ENCODE assay signal across 8 mouse cellular contexts in the genomic region with DNA sequence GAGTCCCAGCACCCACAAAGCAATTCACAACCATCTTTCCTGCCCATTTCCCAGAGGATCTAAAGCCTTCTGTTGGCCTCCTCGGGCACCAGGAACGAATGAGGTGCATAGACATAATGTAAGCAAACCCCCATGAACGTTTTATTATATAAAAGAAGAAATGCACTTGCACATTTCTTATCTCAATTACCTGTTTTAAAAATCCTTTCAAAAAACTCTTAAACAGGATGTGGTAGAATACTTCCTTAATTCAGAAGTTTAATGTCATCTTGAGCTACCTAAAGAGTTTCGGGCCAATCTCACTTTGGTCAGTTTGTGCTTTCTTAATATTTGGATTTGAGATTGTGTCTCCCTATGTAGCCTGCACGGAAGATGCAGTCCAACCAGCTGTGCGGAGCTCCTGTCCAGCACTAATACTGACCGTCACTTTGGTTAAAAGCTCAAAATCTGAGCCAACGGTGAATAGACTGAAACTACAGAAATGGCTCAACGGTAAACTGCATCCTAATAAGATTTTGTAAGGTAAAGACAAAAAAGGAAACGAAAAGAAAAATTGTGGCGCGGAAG. TPM values are rescaled to one million over a fixed set of nuclear protein-coding genes. Genes with fewer than 3 reads are reported as not detected.
DNase-seq lines count a peak whose midpoint lies in the region; ATAC-seq and TF ChIP-seq lines count a peak whose summit lies in the region.

No protein-coding gene starts in this region.

- H3K4me2 ChIP-seq in kidney, embryonic 15.5 days: peak overlapping the region; percentile 68
- H3K4me2 ChIP-seq in myocyte (ENCODE audit: low read depth): peak overlapping the region; percentile 79

- no peak for TF ChIP-seq POLR2A in bone marrow, adult 2 months (IDR thresholded peaks at IDR 0.05; ENCODE audit: borderline replicate concordance, control insufficient read depth, low read depth, low read length)
- TF ChIP-seq POLR2A in myocyte (IDR thresholded peaks at IDR 0.05; ENCODE audit: insufficient read length, low read depth): no peak

- H3K79me2 ChIP-seq in myocyte (ENCODE audit: control insufficient read depth, insufficient read depth): peaks cover 59% of the 10 kb centered on the region

- H3K4me3 ChIP-seq in kidney, embryonic 15.5 days (replicated peaks): peak overlapping the region; percentile 98
- H3K4me3 ChIP-seq in bone marrow, adult 2 months (replicated peaks; ENCODE audit: control insufficient read depth, low read depth, low read length): peak overlapping the region; percentile 81
- peak overlapping the region; percentile 78 for H3K4me3 ChIP-seq in myocyte

- no peaks in the 10 kb centered on the region for H3K27me3 ChIP-seq in kidney, embryonic 15.5 days
- no peaks in the 10 kb centered on the region for H3K27me3 ChIP-seq in myocyte (ENCODE audit: control insufficient read depth, insufficient read depth, insufficient read length)

- no peak for DNase-seq in kidney, postnatal 4 days
- DNase-seq in induced T-regulatory cell, adult 2 months (ENCODE audit: low read depth): peak; percentile 61
- DNase-seq in natural killer cell, adult 2 months (ENCODE audit: low spot score in 2 of 2): no peak
- DNase-seq in embryo, embryonic 9.5 days (ENCODE audit: extremely low spot score): no peak

- WGBS in kidney, embryonic 15.5 days: 14% methylated on average over 12 of the region's 12 CpGs
- WGBS in bone marrow, adult 2 months: under 1% methylated on average over 12 of the region's 12 CpGs

- TF ChIP-seq CTCF in bone marrow, adult 2 months (IDR thresholded peaks at IDR 0.05; ENCODE audit: control insufficient read depth, insufficient read depth, low read length): no peak

- no peaks in the 10 kb centered on the region for H3K9me3 ChIP-seq in kidney, embryonic 15.5 days (replicated peaks)

- peak overlapping the region; percentile 96 for H3K27ac ChIP-seq in kidney, embryonic 15.5 days
- peak overlapping the region; percentile 88 for H3K27ac ChIP-seq in bone marrow, adult 2 months (ENCODE audit: control insufficient read depth, insufficient read depth, low read depth, low read length, poor library complexity)

- H3K36me3 ChIP-seq in kidney, embryonic 15.5 days: peaks cover 73% of the 10 kb centered on the region
- peaks cover 20% of the 10 kb centered on the region for H3K36me3 ChIP-seq in myocyte (ENCODE audit: control insufficient read depth, insufficient read depth)

- H3ac ChIP-seq in myocyte (ENCODE audit: control insufficient read depth, insufficient read length): peak overlapping the region; percentile 50

- peaks cover 51% of the 10 kb centered on the region for H3K4me1 ChIP-seq in kidney, embryonic 15.5 days
- H3K4me1 ChIP-seq in bone marrow, adult 2 months (ENCODE audit: control insufficient read depth, insufficient read depth, low read length): peaks cover 3% of the 10 kb centered on the region

- no peak for ATAC-seq in kidney, embryonic 15.5 days (replicated peaks; ENCODE audit: low FRiP score)
- no peak for ATAC-seq in monocyte, adult 5-6 weeks (replicated peaks; ENCODE audit: insufficient number of reproducible peaks, low FRiP score, low TSS enrichment, poor library complexity, severe bottlenecking)

- peak overlapping the region; percentile 99 for H3K9ac ChIP-seq in kidney, embryonic 15.5 days

TF ChIP-seq in myocyte, 11 proteins besides CTCF, POLR2A, EP300 and RAD21:
- no peak for TF ChIP-seq POLR2AphosphoS2 (IDR thresholded peaks at IDR 0.05; ENCODE audit: insufficient read length, low read depth)
- TF ChIP-seq E2F4 (IDR thresholded peaks at IDR 0.05; ENCODE audit: insufficient read depth): no peak
- TF ChIP-seq SRF (IDR thresholded peaks at IDR 0.05; ENCODE audit: control insufficient read depth, insufficient read length, low read depth): no peak
- TF ChIP-seq MYOD1 (IDR thresholded peaks at IDR 0.05; ENCODE audit: control insufficient read depth in 1 of 3, insufficient read length in 2 of 3, low read depth in 2 of 3): no peak
- no peak for TF ChIP-seq TCF12 (IDR thresholded peaks at IDR 0.05; ENCODE audit: insufficient read depth, poor library complexity, severe bottlenecking)
- TF ChIP-seq MYOG (IDR thresholded peaks at IDR 0.05; ENCODE audit: control insufficient read depth in 1 of 3, insufficient read depth in 1 of 3, insufficient read length in 2 of 3, low read depth in 2 of 3): no peak
- TF ChIP-seq CEBPB (IDR thresholded peaks at IDR 0.05; ENCODE audit: insufficient read depth, poor library complexity, severe bottlenecking): no peak
- no peak for TF ChIP-seq MAX (IDR thresholded peaks at IDR 0.05; ENCODE audit: low read depth)
- no peak for TF ChIP-seq USF1 (IDR thresholded peaks at IDR 0.05; ENCODE audit: low read depth)
- no peak for TF ChIP-seq TCF3 (IDR thresholded peaks at IDR 0.05; ENCODE audit: insufficient read length, low read depth)
- no peak for TF ChIP-seq REST (IDR thresholded peaks at IDR 0.05; ENCODE audit: insufficient read depth, insufficient read length)

RNA-seq across cellular contexts. Expression of a gene that starts 1.0 kb away (rescaled TPM):
- 141 and 158 TPM in 2 replicates for polyA plus RNA-seq in kidney, embryonic 15.5 days (2015; fragmentation: Nextera tagmentation; extraction: Ambion mirVana)
- polyA plus RNA-seq in bone marrow, adult 2 months (2011; ENCODE audit: insufficient read depth, insufficient read length, low replicate concordance, missing spikeins): 304 and 461 TPM in 2 replicates
- polyA plus RNA-seq in myocyte (2012; fragmentation: generic; extraction: Trizol): 59.0 TPM
- total RNA-seq in monocyte, adult 5-6 weeks (2017): 250 to 289 TPM (median 261 TPM) in 3 replicates

RNA-seq across cellular contexts. Expression of a gene that starts 7.7 kb away (rescaled TPM):
- 77.9 and 87.5 TPM in 2 replicates for polyA plus RNA-seq in kidney, embryonic 15.5 days (2015; fragmentation: Nextera tagmentation; extraction: Ambion mirVana)
- 9.0 and 15.5 TPM in 2 replicates for polyA plus RNA-seq in bone marrow, adult 2 months (2011; ENCODE audit: insufficient read depth, insufficient read length, low replicate concordance, missing spikeins)
- polyA plus RNA-seq in myocyte (2012; fragmentation: generic; extraction: Trizol): 46.2 TPM
- total RNA-seq in monocyte, adult 5-6 weeks (2017): 2.7 to 4.0 TPM (median 3.2 TPM) in 3 replicates

RNA-seq across cellular contexts. Expression of a gene that starts 12.1 kb away (rescaled TPM):
- polyA plus RNA-seq in kidney, embryonic 15.5 days (2015; fragmentation: Nextera tagmentation; extraction: Ambion mirVana): 5.9 and 7.3 TPM in 2 replicates
- 74.0 and 131 TPM in 2 replicates for polyA plus RNA-seq in bone marrow, adult 2 months (2011; ENCODE audit: insufficient read depth, insufficient read length, low replicate concordance, missing spikeins)
- polyA plus RNA-seq in myocyte (2012; fragmentation: generic; extraction: Trizol): 9.0 TPM
- total RNA-seq in monocyte, adult 5-6 weeks (2017): 0.64 to 3.0 TPM (median 1.2 TPM) in 3 replicates

RNA-seq across cellular contexts. Expression of a gene that starts 19.2 kb away (rescaled TPM):
- 2.7 and 3.6 TPM in 2 replicates for polyA plus RNA-seq in kidney, embryonic 15.5 days (2015; fragmentation: Nextera tagmentation; extraction: Ambion mirVana)
- 115 and 217 TPM in 2 replicates for polyA plus RNA-seq in bone marrow, adult 2 months (2011; ENCODE audit: insufficient read depth, insufficient read length, low replicate concordance, missing spikeins)
- 10.9 TPM for polyA plus RNA-seq in myocyte (2012; fragmentation: generic; extraction: Trizol)
- total RNA-seq in monocyte, adult 5-6 weeks (2017): 0.57 to 1.2 TPM in 2 of 3 replicates, not detected in the other

RNA-seq across cellular contexts. Expression of a gene that starts 26.9 kb away (rescaled TPM):
- 14.2 and 16.0 TPM in 2 replicates for polyA plus RNA-seq in kidney, embryonic 15.5 days (2015; fragmentation: Nextera tagmentation; extraction: Ambion mirVana)
- polyA plus RNA-seq in bone marrow, adult 2 months (2011; ENCODE audit: insufficient read depth, insufficient read length, low replicate concordance, missing spikeins): 10.9 and 14.4 TPM in 2 replicates
- 7.9 TPM for polyA plus RNA-seq in myocyte (2012; fragmentation: generic; extraction: Trizol)
- 24.2 to 30.4 TPM (median 25.2 TPM) in 3 replicates for total RNA-seq in monocyte, adult 5-6 weeks (2017)
